Mouse (Mus musculus) spleen, embryonic (tissue): Measurements from ENCODE around the gene Cntd1.

Experiments
- CTCF ChIA-PET: fragments of 350-600 bp; sonication (Branson Sonifier 250); formaldehyde crosslinking; loops from one replicate; lab custom pipeline; 2022; lab: Charles Lee

Cntd1 gene

GRCm38 (mm10) chr11:101253613-101254389 is 25.0 kb upstream of the Cntd1 start, which contains the start of gene Vps25:
Vps25 (plus strand) TSS chr11:101253707.
- CTCF ChIA-PET: interaction anchor here (0.7 kb wide), 1 partner anchor 439 kb away, joined by 4 read pairs; no protein-coding TSS in a partner anchor

- CTCF ChIA-PET: interaction anchor here (0.7 kb wide), 1 partner anchor 169 kb away, joined by 4 read pairs; the partner anchor contains the start of genes Gm27029 and Rundc1
These were observed 22.7 kb upstream of the Cntd1 start for GRCm38 (mm10) chr11:101255826-101256775.

GRCm38 (mm10) chr11:101259261-101259712 is 19.5 kb upstream of the Cntd1 start:
- CTCF ChIA-PET: no interaction called here

GRCm38 (mm10) chr11:101259948-101260825 is 18.6 kb upstream of the Cntd1 start, which contains the start of gene Wnk4:
Wnk4 (plus strand) TSS chr11:101260567.
- CTCF ChIA-PET: interaction anchor here (0.7 kb wide), 1 partner anchor 41 kb away, joined by 4 read pairs; no protein-coding TSS in a partner anchor

- CTCF ChIA-PET: no interaction called here
These were observed 17.9 kb upstream of the Cntd1 start for GRCm38 (mm10) chr11:101260826-101261380.

- CTCF ChIA-PET: no interaction called here
These were observed 16.4 kb upstream of the Cntd1 start for GRCm38 (mm10) chr11:101262272-101262967.

GRCm38 (mm10) chr11:101263138-101263988 is 15.4 kb upstream of the Cntd1 start:
- CTCF ChIA-PET: no interaction called here

- CTCF ChIA-PET: no interaction called here
These were observed 14.9 kb upstream of the Cntd1 start for GRCm38 (mm10) chr11:101263989-101264280.

GRCm38 (mm10) chr11:101264954-101265471 is 13.8 kb upstream of the Cntd1 start:
- CTCF ChIA-PET: no interaction called here

GRCm38 (mm10) chr11:101265906-101266305 is 12.9 kb upstream of the Cntd1 start:
- CTCF ChIA-PET: no interaction called here

- CTCF ChIA-PET: no interaction called here
These were observed 9.2 kb upstream of the Cntd1 start for GRCm38 (mm10) chr11:101269577-101270116.

- CTCF ChIA-PET: interaction anchor here (1.0 kb wide), 1 partner anchor 240 kb away, joined by 8 read pairs; no protein-coding TSS in a partner anchor
These were observed 6.4 kb upstream of the Cntd1 start for GRCm38 (mm10) chr11:101272446-101272845.

- CTCF ChIA-PET: interaction anchor here (0.6 to 0.7 kb wide), 2 partner anchors 469 to 608 kb away, joined by 3 to 29 read pairs; no protein-coding TSS in a partner anchor
These were observed 3.5 kb upstream of the Cntd1 start for GRCm38 (mm10) chr11:101275309-101275708.

- CTCF ChIA-PET: interaction anchor here (0.7 kb wide), 1 partner anchor 470 kb away, joined by 29 read pairs; no protein-coding TSS in a partner anchor
These were observed 2.3 kb upstream of the Cntd1 start for GRCm38 (mm10) chr11:101276319-101277070.

GRCm38 (mm10) chr11:101277381-101278222 is 1.2 kb upstream of the Cntd1 start:
- CTCF ChIA-PET: no interaction called here

- CTCF ChIA-PET: interaction anchor here (1.3 kb wide), 1 partner anchor 23 kb away, joined by 4 read pairs; the partner anchor contains the start of gene Becn1
These were observed 369 bp downstream of the Cntd1 start for GRCm38 (mm10) chr11:101279193-101279569.

- CTCF ChIA-PET: no interaction called here
These were observed 2.0 kb downstream of the Cntd1 start for GRCm38 (mm10) chr11:101280837-101281236.
